Mouse (Mus musculus) erythroblast, adult 5-6 weeks (primary cell): Measurements from ENCODE around the gene Golga7b. TPM values are rescaled to one million over a fixed set of nuclear protein-coding genes. Genes with fewer than 3 reads are reported as not detected.
A peak's percentile ranks its signal among the peaks of the same experiment; 100 is the strongest.

ENCODE experiments used
- ATAC-seq: replicated peaks from 2 replicates; pipeline ENCODE4 v1.8.0; 2016; ENCODE audit warnings: moderate number of reproducible peaks, mild to moderate bottlenecking, moderate TSS enrichment, inconsistent platforms; ENCODE audit not compliant: poor library complexity, low FRiP score, severe bottlenecking
- total RNA-seq, 2 experiments: library from RNA; stranded (forward) in 1 of 2; stranded (reverse) in 1 of 2; fragments of 150-400 nt in 1 of 2; fragments of 200-764, 138-1000 nt in 1 of 2; gene quantifications; 2 replicates each; pipeline versions ENCODE4 v1.2.3 to v1.2.4; 2015 to 2017; ENCODE audit warnings: low replicate concordance in 2 of 2

The Golga7b gene
- total RNA-seq, 2 experiments from 2014 or later: not detected

- ATAC-seq: no peak
Measured at GRCm38 (mm10) chr19:42246626-42247025, 748 bp upstream of the Golga7b start.

DNA sequence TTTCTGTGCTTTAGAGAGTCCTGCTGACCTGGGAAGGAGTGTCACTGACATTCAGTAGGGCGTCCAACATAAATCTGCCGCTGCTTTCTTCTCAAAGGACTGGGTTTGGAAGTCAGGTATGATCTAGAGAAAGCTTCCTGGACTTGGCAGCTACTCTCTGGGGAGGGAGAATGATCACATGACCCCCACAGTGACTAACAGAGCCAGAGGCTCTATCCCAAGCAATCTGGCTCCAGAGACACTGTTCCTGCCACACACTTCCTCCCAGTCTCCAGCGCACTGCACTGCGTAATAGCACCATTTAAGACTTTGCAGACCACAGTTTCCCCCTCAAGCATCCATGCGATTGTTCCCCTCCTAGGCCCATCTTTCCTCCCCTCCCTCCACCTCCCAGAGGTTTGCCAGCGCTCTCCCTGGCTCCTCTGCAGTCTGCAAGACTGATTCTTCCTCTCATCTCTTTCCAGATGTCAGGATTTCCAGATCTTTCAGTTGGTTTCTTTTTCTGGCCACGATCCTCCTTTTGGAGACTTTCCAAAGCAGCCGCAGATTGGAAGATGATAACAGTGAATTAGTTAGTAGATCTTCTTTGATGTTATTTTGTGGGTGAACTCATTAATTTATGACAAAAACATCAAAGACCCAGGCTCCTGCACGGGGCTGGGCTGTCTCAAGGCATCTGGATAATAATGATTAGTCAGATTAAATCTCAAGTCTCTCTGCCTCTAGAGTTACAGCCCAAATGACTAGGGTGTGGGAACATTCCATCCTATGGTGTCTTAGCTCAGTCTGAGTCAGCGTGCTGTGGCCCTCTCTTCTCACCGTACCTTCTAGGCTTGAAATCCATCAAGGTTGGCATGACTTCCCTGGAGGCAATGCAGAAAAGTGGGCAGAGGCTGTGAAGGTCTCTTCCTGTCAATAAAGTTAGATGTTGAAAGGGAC, 2.9 kb downstream of the Golga7b start:
- ATAC-seq: no peak

GRCm38 (mm10) chr19:42255438-42255783, 8.0 kb downstream of the Golga7b start:
- ATAC-seq: no peak

GRCm38 (mm10) chr19:42255784-42256610, 8.6 kb downstream of the Golga7b start:
- ATAC-seq: no peak

DNA sequence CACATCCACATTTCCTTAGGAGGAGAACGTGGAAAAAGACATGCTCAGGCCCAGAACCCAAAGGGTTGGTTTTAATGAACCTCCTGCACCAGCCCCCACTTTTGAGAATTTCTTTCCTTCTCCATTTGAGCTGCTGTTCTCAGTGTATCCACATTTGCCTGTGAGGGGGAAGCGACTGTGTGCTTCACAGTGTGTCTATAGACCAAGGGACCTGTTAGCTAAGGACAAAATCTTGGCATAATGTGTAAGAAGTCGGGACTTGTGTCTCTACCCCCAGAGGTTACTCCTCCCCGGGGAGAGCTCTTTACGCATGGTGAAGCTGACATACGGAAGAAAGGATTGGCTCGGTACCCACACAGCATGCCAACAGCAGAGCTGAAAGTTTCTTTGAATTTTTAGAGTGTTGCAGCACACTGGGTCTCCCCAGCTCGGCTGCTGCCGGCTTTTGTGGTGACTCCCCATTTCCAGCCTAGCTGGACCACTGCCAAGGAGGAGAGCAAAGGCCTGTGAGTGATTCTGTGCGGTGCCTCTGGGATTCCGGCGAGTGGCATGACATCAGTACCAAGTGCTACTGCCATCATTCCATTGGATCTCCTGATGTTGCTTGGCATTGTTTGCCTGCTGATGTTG, 9.4 kb downstream of the Golga7b start:
- no peak for ATAC-seq

- ATAC-seq: no peak
Measured at GRCm38 (mm10) chr19:42257241-42257635, 9.9 kb downstream of the Golga7b start.

- no peak for ATAC-seq
Measured at GRCm38 (mm10) chr19:42258031-42258430, 10.7 kb downstream of the Golga7b start.

GRCm38 (mm10) chr19:42258596-42258995, 11.2 kb downstream of the Golga7b start:
- ATAC-seq: no peak

- no peak for ATAC-seq
Measured at GRCm38 (mm10) chr19:42260486-42260885, 13.1 kb downstream of the Golga7b start.

DNA sequence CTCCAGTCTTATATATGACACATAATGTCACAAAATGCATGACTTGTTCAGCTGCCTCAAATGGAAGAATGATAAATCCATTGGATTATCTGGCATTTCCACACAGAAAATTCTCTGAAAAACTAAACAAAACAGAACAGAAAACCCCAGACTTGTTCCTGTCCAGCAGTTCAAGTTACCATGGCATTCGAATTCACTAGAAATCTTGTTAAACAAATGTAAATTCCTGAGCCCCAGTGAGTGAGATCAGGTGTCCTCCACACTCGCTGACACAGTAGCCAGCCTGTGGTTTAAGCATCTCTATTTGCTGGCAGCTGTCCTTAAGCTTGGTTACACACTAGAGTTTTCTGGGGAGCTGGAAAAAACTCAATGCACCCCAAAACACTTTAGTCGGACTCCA, 16.1 kb downstream of the Golga7b start:
- no peak for ATAC-seq

GRCm38 (mm10) chr19:42268337-42268736, 21.0 kb downstream of the Golga7b start:
- ATAC-seq: no peak

GRCm38 (mm10) chr19:42270119-42270518, 22.7 kb downstream of the Golga7b start:
- ATAC-seq: no peak

DNA sequence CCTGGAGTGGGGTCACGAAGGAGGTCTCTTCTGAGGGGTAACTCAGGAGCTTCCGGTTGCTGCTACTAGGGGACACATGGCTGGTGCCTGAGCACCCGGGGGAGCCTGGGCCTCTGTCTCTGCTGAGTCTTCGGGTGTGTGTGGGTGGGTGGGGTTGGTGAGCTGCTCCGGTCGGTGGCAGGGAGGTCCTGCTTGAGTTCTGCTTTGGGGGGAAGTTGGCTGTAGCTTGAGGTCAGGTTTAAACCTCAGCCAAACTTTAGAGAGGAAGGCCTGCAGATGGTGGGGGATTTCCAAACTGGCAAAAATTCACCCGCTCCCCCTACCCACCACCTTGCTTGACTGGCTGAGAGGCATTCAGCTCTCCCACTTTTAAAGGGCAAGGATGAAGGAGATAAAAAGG, 23.8 kb downstream of the Golga7b start:
- ATAC-seq: no peak

DNA sequence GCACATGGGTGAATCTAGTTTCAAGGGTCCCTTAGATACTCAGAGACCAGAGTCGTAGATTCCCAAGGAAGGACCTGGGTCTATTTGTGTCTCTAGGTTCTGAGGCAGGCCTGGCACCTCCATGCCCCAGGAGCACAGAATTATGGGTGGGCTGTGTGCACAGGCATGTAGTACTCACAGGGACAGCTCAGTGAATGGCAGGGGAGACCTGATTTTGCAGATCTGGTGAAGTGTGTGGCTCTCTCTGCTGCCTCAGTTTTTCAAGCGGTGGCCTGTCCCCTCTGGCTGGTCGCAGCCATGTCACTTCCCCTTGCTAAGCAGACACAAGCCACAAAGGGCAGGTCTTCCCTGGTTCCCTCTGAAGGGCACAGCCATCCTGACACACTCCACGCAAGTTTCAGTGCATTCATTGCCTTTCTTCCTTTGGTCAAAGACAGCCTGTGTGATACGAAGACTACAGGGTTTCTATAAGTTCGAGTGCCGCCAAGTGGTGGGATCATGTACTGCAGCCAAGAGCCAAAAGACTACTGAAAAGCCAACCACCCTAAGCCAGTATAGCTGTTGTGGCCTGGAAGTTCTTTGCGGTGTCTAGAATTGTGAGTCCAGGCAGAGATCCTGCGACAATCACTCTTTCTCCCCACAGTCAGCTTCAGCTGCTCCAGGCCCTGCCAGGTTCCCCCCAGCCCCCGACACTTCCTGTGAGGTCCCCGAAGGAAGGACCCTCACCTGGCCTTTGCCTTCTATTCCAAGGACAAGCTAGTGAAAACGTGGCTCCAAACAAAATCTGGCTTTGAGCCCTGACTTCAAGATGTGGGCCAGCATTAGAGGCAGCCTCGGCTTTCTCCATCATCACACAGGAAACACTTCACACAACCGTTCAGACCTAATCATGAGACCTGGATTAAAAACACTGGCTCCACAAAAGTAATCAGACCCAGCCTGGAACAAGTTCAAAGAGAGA, 24.9 kb downstream of the Golga7b start:
- peak; percentile 70 for ATAC-seq

- ATAC-seq: no peak
Measured at GRCm38 (mm10) chr19:42277288-42277687, 29.9 kb downstream of the Golga7b start.

DNA sequence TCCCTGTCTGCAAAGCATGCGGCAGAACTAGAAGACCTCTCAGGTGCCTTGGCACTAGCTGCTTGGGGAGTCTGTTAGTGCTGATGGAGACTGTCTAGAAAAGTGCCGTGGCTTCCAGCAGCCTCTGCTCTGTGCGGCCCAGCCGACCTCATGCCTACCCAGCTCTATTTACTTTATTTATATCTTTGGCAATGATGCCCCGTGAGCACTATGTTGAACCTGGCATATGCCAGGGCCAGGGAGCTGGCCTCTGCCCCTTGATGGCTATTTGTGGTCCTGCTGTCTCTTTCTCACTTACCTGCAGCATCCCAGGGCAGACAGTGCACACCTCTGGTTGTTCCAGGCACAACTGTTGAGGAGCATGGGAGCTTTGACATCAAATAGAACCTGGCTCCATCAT, 31.1 kb downstream of the Golga7b start:
- no peak for ATAC-seq

DNA sequence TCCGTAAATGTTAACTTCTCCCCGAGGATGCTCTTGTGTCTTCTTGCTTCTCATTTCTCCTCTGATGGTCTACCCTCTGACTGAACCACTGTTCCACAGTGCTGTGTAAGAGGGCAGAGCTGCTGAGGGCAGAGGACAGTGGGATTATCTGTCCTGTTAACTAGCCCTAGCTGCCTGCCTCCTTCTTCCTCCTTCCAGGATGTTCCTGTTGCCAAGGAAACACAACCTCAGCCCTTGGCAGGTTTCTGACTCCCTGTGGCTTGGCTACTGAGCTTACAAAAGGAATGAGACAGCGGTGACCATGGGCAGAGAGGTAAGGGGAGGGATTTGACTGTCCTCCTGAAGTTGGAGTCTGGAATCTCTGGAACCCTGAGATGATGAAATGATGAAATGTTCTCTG, 32.2 kb downstream of the Golga7b start:
- no peak for ATAC-seq

DNA sequence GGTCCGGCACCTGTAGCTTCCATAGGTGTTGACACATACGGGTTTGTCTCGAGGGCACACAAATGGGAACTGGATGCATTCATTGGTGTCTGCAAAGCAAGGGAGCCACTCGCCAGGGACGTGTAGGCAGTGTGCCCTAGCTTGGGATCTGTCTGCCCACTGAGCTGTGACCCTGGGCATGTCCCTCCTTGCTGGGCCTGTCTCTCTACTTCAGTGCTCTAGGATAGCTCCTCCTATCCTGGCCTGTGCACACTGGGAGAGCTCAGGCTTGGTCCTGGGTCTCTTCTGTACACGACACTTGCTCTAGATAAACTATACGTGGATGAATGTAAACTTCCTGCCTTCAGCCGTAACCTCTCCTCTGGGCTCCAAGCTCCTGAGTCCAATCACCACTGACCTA, 36.8 kb downstream of the Golga7b start:
- no peak for ATAC-seq

- ATAC-seq: no peak
Measured at GRCm38 (mm10) chr19:42288361-42288760, 41.0 kb downstream of the Golga7b start.
